22 mouse cellular contexts compared by ENCODE assay signal in genomic region chr17:85469776-85470175, GRCm38 (mm10).
DNase-seq lines count a peak whose midpoint lies in the region; ATAC-seq and TF ChIP-seq lines count a peak whose summit lies in the region.
"Had no signal": no experiment of that assay in that cellular context is flagged by ENCODE, and none has a peak within 500 bp of the region (broad histone marks: within the 10 kb centered on the region; RNA-seq: fewer than 3 reads in every experiment).

No protein-coding gene starts in this region.

- H3K27me3 ChIP-seq in intestine, postnatal 0 days (replicated peaks; ENCODE audit: control insufficient read depth, insufficient read depth, low read length), result peaks cover 57% of the 10 kb centered on the region
- H3K27me3 ChIP-seq in intestine, embryonic 15.5 days (replicated peaks), result peaks cover 80% of the 10 kb centered on the region
- peaks cover 1% of the 10 kb centered on the region for H3K27me3 ChIP-seq in testis, adult 2 months (ENCODE audit: control insufficient read depth, insufficient read depth, low read length)
- peaks cover 10% of the 10 kb centered on the region for H3K27me3 ChIP-seq in stomach, postnatal 0 days (ENCODE audit: control insufficient read depth, insufficient read depth, low read length)

- no peak overlapping the region for H3K27ac ChIP-seq in intestine, postnatal 0 days (ENCODE audit: low read depth, low read length)
- H3K27ac ChIP-seq in intestine, embryonic 15.5 days, result no peak overlapping the region
- H3K27ac ChIP-seq in testis, adult 2 months (ENCODE audit: control insufficient read depth, insufficient read depth, low read depth, low read length), result no peak overlapping the region
- no peak overlapping the region for H3K27ac ChIP-seq in stomach, postnatal 0 days (replicated peaks)
- H3K27ac ChIP-seq: heart, embryonic 13.5 days; hindbrain, embryonic 13.5 days; lung, embryonic 15.5 days; macrophage; midbrain, embryonic 12.5 days; neural tube, embryonic 13.5 days had no signal

- no peak overlapping the region for H3K9ac ChIP-seq in intestine, postnatal 0 days (ENCODE audit: low read depth, low read length)
- no peak overlapping the region for H3K9ac ChIP-seq in intestine, embryonic 15.5 days
- no peak overlapping the region for H3K9ac ChIP-seq in stomach, postnatal 0 days (ENCODE audit: low read length)
- H3K9ac ChIP-seq: heart, embryonic 13.5 days; hindbrain, embryonic 13.5 days; lung, embryonic 15.5 days; midbrain, embryonic 12.5 days; neural tube, embryonic 13.5 days had no signal

- WGBS in intestine, postnatal 0 days, result 72% methylated on average over 4 of the region's 4 CpGs
- WGBS in intestine, embryonic 15.5 days, result 75% methylated on average over 4 of the region's 4 CpGs
- WGBS in stomach, postnatal 0 days, result 69% methylated on average over 4 of the region's 4 CpGs

- H3K36me3 ChIP-seq in intestine, postnatal 0 days (ENCODE audit: control insufficient read depth, insufficient read depth), result no peaks in the 10 kb centered on the region
- no peaks in the 10 kb centered on the region for H3K36me3 ChIP-seq in intestine, embryonic 15.5 days
- H3K36me3 ChIP-seq in testis, adult 2 months (ENCODE audit: control insufficient read depth, insufficient read depth, low read length), result no peaks in the 10 kb centered on the region
- H3K36me3 ChIP-seq in stomach, postnatal 0 days (ENCODE audit: control insufficient read depth, insufficient read depth, low read length), result no peaks in the 10 kb centered on the region
- H3K36me3 ChIP-seq: G1E; heart, embryonic 13.5 days; hindbrain, embryonic 13.5 days; lung, embryonic 15.5 days; midbrain, embryonic 12.5 days; neural tube, embryonic 13.5 days had no signal

- no peak for ATAC-seq in intestine, postnatal 0 days
- no peak for ATAC-seq in intestine, embryonic 15.5 days
- ATAC-seq in stomach, postnatal 0 days (ENCODE audit: low FRiP score, low TSS enrichment), result no peak
- ATAC-seq in megakaryocyte, adult 5-6 weeks (ENCODE audit: poor library complexity, severe bottlenecking), result no peak

- TF ChIP-seq EP300 in stomach, postnatal 0 days (optimal IDR thresholded peaks at IDR 0.05), result no peak

- no peak overlapping the region for H3K4me2 ChIP-seq in intestine, postnatal 0 days (replicated peaks; ENCODE audit: low read depth)
- H3K4me2 ChIP-seq in intestine, embryonic 15.5 days (replicated peaks), result no peak overlapping the region
- no peak overlapping the region for H3K4me2 ChIP-seq in stomach, postnatal 0 days (replicated peaks; ENCODE audit: low read depth)
- H3K4me2 ChIP-seq: heart, embryonic 13.5 days; hindbrain, embryonic 13.5 days; lung, embryonic 15.5 days; midbrain, embryonic 12.5 days; neural tube, embryonic 13.5 days had no signal

- H3K4me1 ChIP-seq in intestine, postnatal 0 days (replicated peaks; ENCODE audit: control insufficient read depth, insufficient read depth, low read length), result no peaks in the 10 kb centered on the region
- H3K4me1 ChIP-seq in intestine, embryonic 15.5 days (replicated peaks), result no peaks in the 10 kb centered on the region
- H3K4me1 ChIP-seq in testis, adult 2 months (ENCODE audit: control insufficient read depth, insufficient read depth, low read length), result no peaks in the 10 kb centered on the region; the same call in 1 of the 2 replicates
- no peaks in the 10 kb centered on the region for H3K4me1 ChIP-seq in stomach, postnatal 0 days (replicated peaks; ENCODE audit: control insufficient read depth, insufficient read depth)
- H3K4me1 ChIP-seq: lung, embryonic 15.5 days had no signal

- DNase-seq in testis, postnatal 14 days (ENCODE audit: low spot score), result no peak
- DNase-seq in R1 (ENCODE audit: low read depth, low spot score), result peak; percentile 70
- no peak for DNase-seq in stomach, postnatal 0 days (ENCODE audit: low spot score)
- DNase-seq in layer of hippocampus, adult 9-10 months (ENCODE audit: low spot score), result no peak
- DNase-seq: adrenal gland, adult 2 months; B cell, adult 2 months; cerebellum, adult 11-12 months; cerebellum, postnatal 14 days; embryo, embryonic 11 days; layer of hippocampus, postnatal 36 days; right cerebral cortex, adult 18-20 months had no signal

- no peak for TF ChIP-seq POLR2A in testis, adult 2 months (IDR thresholded peaks at IDR 0.05; ENCODE audit: control insufficient read depth, low read depth, low read length)

- TF ChIP-seq CTCF in intestine, postnatal 0 days (IDR thresholded peaks at IDR 0.05; ENCODE audit: low read depth), result peak; percentile 36
- peak; percentile 42; the same call in 1 of the 2 replicates for TF ChIP-seq CTCF in testis, adult 2 months (IDR thresholded peaks at IDR 0.05; ENCODE audit: control insufficient read depth, insufficient read depth, insufficient replicate concordance, low read depth, low read length)
- TF ChIP-seq CTCF in stomach, postnatal 0 days (IDR thresholded peaks at IDR 0.05; ENCODE audit: low read depth), result peak; percentile 25; the same call in 1 of the 2 replicates

- H3K9me3 ChIP-seq in intestine, postnatal 0 days (ENCODE audit: control insufficient read depth), result no peaks in the 10 kb centered on the region
- no peaks in the 10 kb centered on the region for H3K9me3 ChIP-seq in intestine, embryonic 15.5 days
- no peaks in the 10 kb centered on the region for H3K9me3 ChIP-seq in stomach, postnatal 0 days (ENCODE audit: control insufficient read depth, low read length)
- H3K9me3 ChIP-seq: G1E; lung, embryonic 15.5 days; neural tube, embryonic 13.5 days had no signal

- no peak overlapping the region for H3K4me3 ChIP-seq in intestine, postnatal 0 days (ENCODE audit: low read depth, low read length)
- no peak overlapping the region for H3K4me3 ChIP-seq in intestine, embryonic 15.5 days (replicated peaks)
- no peak overlapping the region for H3K4me3 ChIP-seq in testis, adult 2 months (ENCODE audit: control insufficient read depth, low read depth, low read length)
- H3K4me3 ChIP-seq in stomach, postnatal 0 days (ENCODE audit: low read depth, low read length), result no peak overlapping the region
- H3K4me3 ChIP-seq: heart, embryonic 13.5 days; hindbrain, embryonic 13.5 days; lung, embryonic 15.5 days; midbrain, embryonic 12.5 days; neural tube, embryonic 13.5 days had no signal
